Mouse (Mus musculus) retina, postnatal 7 days (tissue): ENCODE data around the gene Urad.

ENCODE experiments used
- DNase-seq: peaks from one replicate; pipeline ENCODE4 v3.0.0-alpha.2; 2012; ENCODE audit warnings: low read depth, low spot score

Gene Urad

GRCm38 (mm10) chr5:147300917-147301780, 21.1 kb downstream of the Urad start:
- DNase-seq, result no peak

GRCm38 (mm10) chr5:147300001-147300363, 22.3 kb downstream of the Urad start:
- no peak for DNase-seq

- no peak for DNase-seq
These were observed 22.8 kb downstream of the Urad start for GRCm38 (mm10) chr5:147299255-147300000.

- no peak for DNase-seq
These were observed 25.0 kb downstream of the Urad start for GRCm38 (mm10) chr5:147297249-147297648.

GRCm38 (mm10) chr5:147294121-147294520, 28.1 kb downstream of the Urad start:
- DNase-seq, result no peak

- peak; percentile 73 for DNase-seq
These were observed 28.9 kb downstream of the Urad start for GRCm38 (mm10) chr5:147293127-147293910.

- no peak for DNase-seq
These were observed 29.6 kb downstream of the Urad start for GRCm38 (mm10) chr5:147292506-147293120.

GRCm38 (mm10) chr5:147291764-147292505, 30.3 kb downstream of the Urad start:
- no peak for DNase-seq

GRCm38 (mm10) chr5:147284365-147284764, 37.9 kb downstream of the Urad start:
- DNase-seq, result no peak

- no peak for DNase-seq
These were observed 44.7 kb downstream of the Urad start for GRCm38 (mm10) chr5:147277547-147277925.

GRCm38 (mm10) chr5:147276701-147277546, 45.3 kb downstream of the Urad start:
- DNase-seq, result no peak

GRCm38 (mm10) chr5:147275761-147276160, 46.5 kb downstream of the Urad start:
- DNase-seq, result no peak

- no peak for DNase-seq
These were observed 47.8 kb downstream of the Urad start for GRCm38 (mm10) chr5:147274174-147275141.

- DNase-seq, result no peak
These were observed 49.4 kb downstream of the Urad start for GRCm38 (mm10) chr5:147272808-147273345.

GRCm38 (mm10) chr5:147272046-147272807, 50.0 kb downstream of the Urad start:
- no peak for DNase-seq

- DNase-seq, result no peak
These were observed 51.3 kb downstream of the Urad start for GRCm38 (mm10) chr5:147270673-147271655.
